Mouse (Mus musculus) kidney, adult 2 months (tissue): Measurements from ENCODE around the gene Wfdc15a. TPM values are rescaled to one million over a fixed set of nuclear protein-coding genes. Genes with fewer than 3 reads are reported as not detected.

Experiments used
- DNase-seq: peaks from one replicate; pipeline ENCODE4 v3.0.0; 2021
- H3K27ac ChIP-seq: fragments of 200-500 bp; 2 replicates; pipeline ENCODE4 v1.5.1; 2012; ENCODE audit warnings: low read depth, low read length, control low read depth, inconsistent platforms; ENCODE audit not compliant: insufficient read depth
- H3K27me3 ChIP-seq: fragments of 200-500 bp; replicated peaks from 2 replicates; pipeline ENCODE4 v1.6.1; 2012; ENCODE audit warnings: mild to moderate bottlenecking, moderate library complexity, low read length, inconsistent platforms; ENCODE audit not compliant: control insufficient read depth, insufficient read depth
- H3K36me3 ChIP-seq: fragments of 200-500 bp; 2 replicates; pipeline ENCODE4 v1.6.1; 2012; ENCODE audit warnings: mild to moderate bottlenecking, moderate library complexity, low read length, inconsistent platforms; ENCODE audit not compliant: control insufficient read depth, insufficient read depth
- H3K4me1 ChIP-seq: fragments of 200-500 bp; 2 replicates; pipeline ENCODE4 v1.6.1; 2011; ENCODE audit warnings: low read length; ENCODE audit not compliant: control insufficient read depth, insufficient read depth
- H3K4me3 ChIP-seq: fragments of 200-500 bp; 2 replicates; pipeline ENCODE4 v1.5.1; 2011; ENCODE audit warnings: mild to moderate bottlenecking, low read depth, low read length, control low read depth; ENCODE audit not compliant: insufficient read depth
- CTCF ChIP-seq: fragments of 200-500 bp; conservative IDR thresholded peaks from 2 replicates; pipeline ENCODE4 v1.5.1; 2011; ENCODE audit warnings: low read depth, mild to moderate bottlenecking, control low read depth, low read length, moderate library complexity, mixed read lengths; ENCODE audit not compliant: insufficient read depth, insufficient read length
- POLR2A ChIP-seq: fragments of 200-500 bp; IDR thresholded peaks from one replicate; pipeline ENCODE4 v1.6.1; 2011; ENCODE audit warnings: low read depth, low read length, control low read depth
- WGBS: fragments of 180-500 bp; shearing (Covaris S2); methylation state at CpG from one replicate; pipeline ENCODE4 v1.1.7; 2018; 5-methylcytosine and 5-hydroxymethylcytosine counted together
- polyA plus RNA-seq: library from polyadenylated mRNA; depleted of rRNA; stranded (reverse); fragments of >200 nt; gene quantifications from 2 replicates; pipeline ENCODE4 v1.2.3, GENCODE M21; 2012; rRNA removed

Gene Wfdc15a
- polyA plus RNA-seq, 1 experiment: 0.20 TPM

GRCm38 (mm10) chr2:164164941-164165340, 35.0 kb downstream of the Wfdc15a start:
- no peak for DNase-seq
- TF ChIP-seq CTCF: no peak
- no peak for TF ChIP-seq POLR2A
- no peak overlapping the region for H3K27ac ChIP-seq
- no peaks in the 10 kb centered on the region for H3K4me1 ChIP-seq
- H3K27me3 ChIP-seq: peaks cover 1% of the 10 kb centered on the region; the same call in 1 of the 2 replicates
- no peak overlapping the region for H3K4me3 ChIP-seq
- whole genome bisulfite sequencing: 95% methylated on average over 5 of the region's 5 CpGs
- H3K36me3 ChIP-seq: no peaks in the 10 kb centered on the region

- WGBS: 76% methylated on average over 11 of the region's 11 CpGs
- Histone ChIP-seq H3K27ac (no peak overlapping the region), H3K4me3 (no peak overlapping the region), H3K36me3 (no peaks in the 10 kb centered on the region), H3K27me3 (no peaks in the 10 kb centered on the region), H3K4me1 (no peaks in the 10 kb centered on the region)
- no peak for TF ChIP-seq CTCF
- no peak for TF ChIP-seq POLR2A
- DNase-seq: no peak
These were observed 38.3 kb downstream of the Wfdc15a start for GRCm38 (mm10) chr2:164161515-164162055.

GRCm38 (mm10) chr2:164158838-164159237, 41.1 kb downstream of the Wfdc15a start:
- Histone ChIP-seq H3K4me1 (no peaks in the 10 kb centered on the region), H3K36me3 (no peaks in the 10 kb centered on the region), H3K27me3 (no peaks in the 10 kb centered on the region), H3K4me3 (no peak overlapping the region), H3K27ac (no peak overlapping the region)
- no peak for TF ChIP-seq POLR2A
- TF ChIP-seq CTCF: no peak
- no peak for DNase-seq
- WGBS: 88% methylated on average over 2 of the region's 2 CpGs

- H3K36me3 ChIP-seq: 0 out of 2 replicates have a peak, but pooled peaks cover 3% of the 10 kb centered on the region
- no peaks in the 10 kb centered on the region for H3K27me3 ChIP-seq
- H3K4me1 ChIP-seq: no peaks in the 10 kb centered on the region
- 85% methylated on average over 7 of the region's 7 CpGs for WGBS
- DNase-seq: no peak
- TF ChIP-seq CTCF (no peak), POLR2A (no peak)
- H3K4me3 ChIP-seq: no peak overlapping the region
- no peak overlapping the region for H3K27ac ChIP-seq
These were observed 43.8 kb downstream of the Wfdc15a start for GRCm38 (mm10) chr2:164156158-164156557.

- no peak for TF ChIP-seq CTCF
- TF ChIP-seq POLR2A: no peak
- Histone ChIP-seq H3K27me3 (no peaks in the 10 kb centered on the region), H3K4me1 (no peaks in the 10 kb centered on the region), H3K27ac (no peak overlapping the region), H3K36me3 (0 out of 2 replicates have a peak, but pooled peaks cover 3% of the 10 kb centered on the region), H3K4me3 (no peak overlapping the region)
- no peak for DNase-seq
- 79% methylated on average over 10 of the region's 10 CpGs for WGBS
These were observed 45.9 kb downstream of the Wfdc15a start for GRCm38 (mm10) chr2:164154007-164154406.

- no peak overlapping the region for H3K27ac ChIP-seq
- H3K4me3 ChIP-seq: no peak overlapping the region
- WGBS: 93% methylated on average over 11 of the region's 11 CpGs
- H3K27me3 ChIP-seq: no peaks in the 10 kb centered on the region
- TF ChIP-seq POLR2A (no peak), CTCF (no peak)
- no peaks in the 10 kb centered on the region for H3K4me1 ChIP-seq
- 0 out of 2 replicates have a peak, but pooled peaks cover 3% of the 10 kb centered on the region for H3K36me3 ChIP-seq
- no peak for DNase-seq
These were observed 47.6 kb downstream of the Wfdc15a start for GRCm38 (mm10) chr2:164152341-164152740.

GRCm38 (mm10) chr2:164150086-164150760, 49.7 kb downstream of the Wfdc15a start:
- DNase-seq: no peak
- H3K27ac ChIP-seq: no peak overlapping the region
- 0 out of 2 replicates have a peak, but pooled peaks cover 3% of the 10 kb centered on the region for H3K36me3 ChIP-seq
- no peak overlapping the region for H3K4me3 ChIP-seq
- TF ChIP-seq CTCF (no peak), POLR2A (no peak)
- no peaks in the 10 kb centered on the region for H3K4me1 ChIP-seq
- 73% methylated on average over 14 of the region's 14 CpGs for WGBS
- no peaks in the 10 kb centered on the region for H3K27me3 ChIP-seq

Other genes starting within 250 kb of the Wfdc15a start
- gene Ywhab, start 205.2 kb downstream of the Wfdc15a start, polyA plus RNA-seq: 46.7 and 63.9 TPM in 2 replicates
- gene Pabpc1l, start 174.7 kb downstream of the Wfdc15a start, polyA plus RNA-seq: 3.2 and 3.7 TPM in 2 replicates
- 10.4 and 13.0 TPM in 2 replicates for gene Stk4, start 129.8 kb downstream of the Wfdc15a start, polyA plus RNA-seq
- 31.0 and 34.1 TPM in 2 replicates for gene Tomm34, start 129.0 kb downstream of the Wfdc15a start, polyA plus RNA-seq
- 0.36 and 0.48 TPM in 2 replicates for gene Kcns1, start 29.0 kb downstream of the Wfdc15a start, polyA plus RNA-seq
- gene Wfdc5, start 17.4 kb downstream of the Wfdc15a start, polyA plus RNA-seq: not detected in 2 replicates
- not detected in 2 replicates for gene Wfdc12, start 9.5 kb downstream of the Wfdc15a start, polyA plus RNA-seq
- gene Wfdc15b, start 21.5 kb upstream of the Wfdc15a start, polyA plus RNA-seq: 492 and 557 TPM in 2 replicates
- not detected in 2 replicates for gene Svs2, start 38.3 kb upstream of the Wfdc15a start, polyA plus RNA-seq
- not detected in 2 replicates for gene Svs3b, start 56.5 kb upstream of the Wfdc15a start, polyA plus RNA-seq
- not detected in 2 replicates for gene Svs4, start 78.3 kb upstream of the Wfdc15a start, polyA plus RNA-seq
- gene Svs3a, start 89.1 kb upstream of the Wfdc15a start, polyA plus RNA-seq: not detected in 2 replicates
- gene Svs6, start 116.6 kb upstream of the Wfdc15a start, polyA plus RNA-seq: not detected in 2 replicates
- gene Svs5, start 132.6 kb upstream of the Wfdc15a start, polyA plus RNA-seq: not detected in 2 replicates
- gene Slpi, start 189.0 kb upstream of the Wfdc15a start, polyA plus RNA-seq: 3.0 and 4.6 TPM in 2 replicates
- 0.04 TPM in 1 of 2 replicates, not detected in the other for gene Rbpjl, start 203.0 kb upstream of the Wfdc15a start, polyA plus RNA-seq
- 1.4 and 2.6 TPM in 2 replicates for gene Matn4, start 205.0 kb upstream of the Wfdc15a start, polyA plus RNA-seq
- 194 and 212 TPM in 2 replicates for gene Sdc4, start 243.8 kb upstream of the Wfdc15a start, polyA plus RNA-seq